Mouse (Mus musculus) induced T-regulatory cell, adult 2 months (primary cell): ENCODE data around the gene Hmga1b.
"Not testable (repeated sequence)": the region's sequence is repeated elsewhere in the genome, so short reads cannot be mapped to it uniquely, and the experiment has no call there.

Experiments
- DNase-seq: peaks from one replicate; pipeline ENCODE4 v3.0.0-alpha.2; 2012; ENCODE audit warnings: low read depth

Hmga1b gene

GRCm38 (mm10) chr11:120784064-120784791, 21.6 kb downstream of the Hmga1b start, which contains the start of the genes Rfng and Gps1:
Gene Rfng, minus strand, starts transcription at chr11:120784207.
Gene Gps1, plus strand, starts transcription at chr11:120784272.
- peak; percentile 86 for DNase-seq

GRCm38 (mm10) chr11:120785145-120785544, 22.6 kb downstream of the Hmga1b start:
- DNase-seq, result no peak

GRCm38 (mm10) chr11:120788460-120788859, 25.9 kb downstream of the Hmga1b start:
- DNase-seq, result not testable (repeated sequence)

GRCm38 (mm10) chr11:120789355-120789754, 26.8 kb downstream of the Hmga1b start:
- DNase-seq, result no peak

GRCm38 (mm10) chr11:120789810-120790209, 27.2 kb downstream of the Hmga1b start:
- no peak for DNase-seq

- no peak for DNase-seq
Measured at GRCm38 (mm10) chr11:120792652-120793051, 30.1 kb downstream of the Hmga1b start.

GRCm38 (mm10) chr11:120795756-120796613, 33.4 kb downstream of the Hmga1b start, which contains the start of gene Dus1l:
Gene Dus1l, minus strand, starts transcription at chr11:120796403.
- DNase-seq, result peak; percentile 99

GRCm38 (mm10) chr11:120796614-120796946, 34.0 kb downstream of the Hmga1b start:
- no peak for DNase-seq

GRCm38 (mm10) chr11:120798244-120798643, 35.6 kb downstream of the Hmga1b start:
- peak; percentile 18 for DNase-seq

- DNase-seq, result no peak
Measured at GRCm38 (mm10) chr11:120799316-120799890, 36.8 kb downstream of the Hmga1b start.

- peak; percentile 91 for DNase-seq
Measured at GRCm38 (mm10) chr11:120800061-120800904, 37.7 kb downstream of the Hmga1b start.

- DNase-seq, result no peak
Measured at GRCm38 (mm10) chr11:120804274-120804673, 41.7 kb downstream of the Hmga1b start.

- DNase-seq, result no peak
Measured at GRCm38 (mm10) chr11:120804769-120805168, 42.2 kb downstream of the Hmga1b start.

- DNase-seq, result no peak
Measured at GRCm38 (mm10) chr11:120805375-120806298, 43.0 kb downstream of the Hmga1b start.

GRCm38 (mm10) chr11:120808010-120808409, 45.4 kb downstream of the Hmga1b start:
- no peak for DNase-seq

- no peak for DNase-seq
Measured at GRCm38 (mm10) chr11:120812068-120812467, 49.5 kb downstream of the Hmga1b start.
